8 mouse cellular contexts compared by ENCODE assay signal in genomic region chr16:78490245-78490644, GRCm38 (mm10).
DNase-seq lines count a peak whose midpoint lies in the region; ATAC-seq and TF ChIP-seq lines count a peak whose summit lies in the region.

No protein-coding gene starts in this region.

- ATAC-seq in common myeloid progenitor, adult 5-6 weeks (replicated peaks; ENCODE audit: low read depth, poor library complexity, severe bottlenecking), result peak; percentile 99
- no peak for ATAC-seq in heart, embryonic 14.5 days (ENCODE audit: insufficient number of reproducible peaks, insufficient read depth, low FRiP score, low read depth)
- ATAC-seq in kidney, embryonic 16.5 days (ENCODE audit: low FRiP score, low TSS enrichment), result peak; percentile 67; the same call in 1 of the 2 replicates

- no peaks in the 10 kb centered on the region for H3K27me3 ChIP-seq in heart, embryonic 14.5 days (ENCODE audit: control insufficient read depth, insufficient read depth, low read length)
- no peaks in the 10 kb centered on the region for H3K27me3 ChIP-seq in kidney, embryonic 16.5 days (ENCODE audit: insufficient read depth, low read length)
- no peaks in the 10 kb centered on the region for H3K27me3 ChIP-seq in spleen, adult 2 months (ENCODE audit: control insufficient read depth, insufficient read depth, low read length)
- no peaks in the 10 kb centered on the region for H3K27me3 ChIP-seq in cerebellum, adult 2 months (ENCODE audit: control insufficient read depth, insufficient read depth, low read length)

- H3K36me3 ChIP-seq in heart, embryonic 14.5 days (ENCODE audit: control insufficient read depth, insufficient read depth, low read length), result no peaks in the 10 kb centered on the region
- no peaks in the 10 kb centered on the region for H3K36me3 ChIP-seq in kidney, embryonic 16.5 days (ENCODE audit: insufficient read depth, low read length)
- no peaks in the 10 kb centered on the region for H3K36me3 ChIP-seq in spleen, adult 2 months (ENCODE audit: control insufficient read depth, insufficient read depth, low read length)

- peak overlapping the region; percentile 59 for H3K4me2 ChIP-seq in heart, embryonic 14.5 days (ENCODE audit: low read length)
- H3K4me2 ChIP-seq in kidney, embryonic 16.5 days (replicated peaks; ENCODE audit: low read depth, low read length), result peak overlapping the region; percentile 47

- TF ChIP-seq CTCF in spleen, adult 2 months (IDR thresholded peaks at IDR 0.05; ENCODE audit: extremely low read depth, insufficient read depth, insufficient read length, insufficient replicate concordance), result no peak
- no peak for TF ChIP-seq CTCF in cerebellum, adult 2 months (IDR thresholded peaks at IDR 0.05; ENCODE audit: borderline replicate concordance, insufficient read depth, low read depth, low read length)

- peak overlapping the region; percentile 31 to 38 for H3K4me3 ChIP-seq in heart, embryonic 14.5 days (ENCODE audit: control insufficient read depth in 1 of 2, insufficient read depth in 1 of 2, low read depth in 1 of 2, low read length in 2 of 2)
- H3K4me3 ChIP-seq in kidney, embryonic 16.5 days (ENCODE audit: low read length), result peak overlapping the region; percentile 32
- peak overlapping the region; percentile 60 for H3K4me3 ChIP-seq in spleen, adult 2 months (ENCODE audit: extremely low read depth, insufficient read depth, insufficient read length)
- H3K4me3 ChIP-seq in cerebellum, adult 2 months (replicated peaks; ENCODE audit: insufficient read depth, low read depth, low read length), result no peak overlapping the region

- peak overlapping the region; percentile 51 for H3K9ac ChIP-seq in heart, embryonic 14.5 days (ENCODE audit: low read length)
- H3K9ac ChIP-seq in kidney, embryonic 16.5 days (replicated peaks; ENCODE audit: low read length), result 0 out of 2 replicates have a peak overlapping the region, but pooled peaks have one; percentile 39

- TF ChIP-seq POLR2A in spleen, adult 2 months (IDR thresholded peaks at IDR 0.05; ENCODE audit: low read depth, low read length), result no peak
- TF ChIP-seq POLR2A in cerebellum, adult 2 months (IDR thresholded peaks at IDR 0.05; ENCODE audit: borderline replicate concordance, insufficient read depth, low read length), result no peak

- H3K4me1 ChIP-seq in heart, embryonic 14.5 days (ENCODE audit: control insufficient read depth in 2 of 2, insufficient read depth in 2 of 2, low read length in 2 of 2), result peaks cover 0 to 3% of the 10 kb centered on the region in 2 experiments; a peak in 1 of 4 replicates
- H3K4me1 ChIP-seq in kidney, embryonic 16.5 days (ENCODE audit: insufficient read depth, low read length), result no peaks in the 10 kb centered on the region
- peaks cover 2% of the 10 kb centered on the region; the same call in 1 of the 2 replicates for H3K4me1 ChIP-seq in spleen, adult 2 months (ENCODE audit: control insufficient read depth, insufficient read depth, insufficient read length)
- H3K4me1 ChIP-seq in cerebellum, adult 2 months (ENCODE audit: control insufficient read depth, insufficient read depth, low read length), result no peaks in the 10 kb centered on the region

- H3K9me3 ChIP-seq in heart, embryonic 14.5 days (ENCODE audit: control insufficient read depth, low read length), result no peaks in the 10 kb centered on the region
- H3K9me3 ChIP-seq in kidney, embryonic 16.5 days (ENCODE audit: low read length), result no peaks in the 10 kb centered on the region

- H3K27ac ChIP-seq in heart, embryonic 14.5 days (replicated peaks in 1 of 2; ENCODE audit: control insufficient read depth in 1 of 2, insufficient read depth in 1 of 2, low read depth in 2 of 2, low read length in 2 of 2), result peak overlapping the region; percentile 1 to 46; a peak in 3 of 4 replicates
- 0 out of 2 replicates have a peak overlapping the region, but pooled peaks have one; percentile 3 for H3K27ac ChIP-seq in kidney, embryonic 16.5 days (ENCODE audit: low read length)
- peak overlapping the region; percentile 68 for H3K27ac ChIP-seq in spleen, adult 2 months (ENCODE audit: insufficient read depth, low read length)
- no peak overlapping the region for H3K27ac ChIP-seq in cerebellum, adult 2 months (ENCODE audit: insufficient read depth, low read length)

- WGBS in heart, embryonic 14.5 days, result 21% methylated on average over 12 of the region's 12 CpGs
- 17% methylated on average over 12 of the region's 12 CpGs for WGBS in kidney, embryonic 16.5 days
- 4% methylated on average over 12 of the region's 12 CpGs for WGBS in spleen, adult 2 months
- WGBS in cerebellum, adult 2 months, result 19% methylated on average over 12 of the region's 12 CpGs

- DNase-seq in ES-CJ7 (ENCODE audit: low read depth, low spot score), result peak; percentile 91
- peak; percentile 79 to 83 for DNase-seq in lung, postnatal 4 days
- peak; percentile 23 to 61 for DNase-seq in spleen, adult 2 months (ENCODE audit: low read depth in 1 of 2, low spot score in 2 of 2)
- DNase-seq in right cerebral cortex, postnatal 25 days, result no peak
- DNase-seq in cerebellum, adult 2 months, result no peak

Comparison
In these comparisons a context has a peak if more than half of its experiments do, and no peak if none do; other contexts are left out.
1. DNase-seq: peak in ES-CJ7 (single experiment), lung, postnatal 4 days (2 of 2) and spleen, adult 2 months (2 of 2); none in right cerebral cortex, postnatal 25 days (single experiment) and cerebellum, adult 2 months (0 of 2).